Mouse (Mus musculus): ENCODE data around the gene Ntn5.

DNA sequence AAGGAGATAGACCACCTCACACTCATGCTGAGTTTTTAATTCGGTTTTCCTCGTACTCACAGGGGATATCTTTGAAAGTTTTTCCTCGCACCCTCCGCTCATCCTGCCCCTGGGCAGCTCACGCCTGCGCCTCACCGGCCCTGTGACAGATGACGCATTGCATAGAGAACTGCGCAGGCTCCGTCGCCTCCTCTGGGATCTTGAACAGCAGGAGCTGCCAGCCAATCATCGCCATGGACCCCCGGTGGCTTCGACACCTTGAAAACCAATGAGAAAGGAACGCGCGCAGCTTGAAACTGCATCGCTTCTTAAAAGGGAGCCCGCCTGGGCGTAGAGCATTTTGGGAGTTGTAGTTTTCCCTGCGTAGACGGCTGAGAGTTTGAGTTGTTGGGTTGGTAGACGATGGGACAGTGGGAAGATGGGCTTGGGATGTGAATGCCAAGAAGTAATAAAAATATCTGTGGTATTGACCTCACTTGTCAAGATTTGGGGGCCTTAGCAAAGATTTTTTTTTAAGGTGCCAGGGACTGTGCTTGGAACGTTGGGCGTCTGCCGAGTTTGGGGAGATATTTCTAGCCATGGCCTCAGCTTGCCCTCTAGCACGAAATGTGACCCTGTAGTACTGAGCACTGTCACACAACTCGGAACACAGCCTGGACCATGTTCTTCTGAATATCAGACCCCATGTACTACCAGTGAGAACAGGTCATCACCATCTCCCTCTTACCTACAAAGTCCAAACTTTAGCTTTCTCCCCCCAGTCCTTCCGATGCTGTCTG, 45.0 kb upstream of the Ntn5 start:
- peak; percentile 66 for TF ChIP-seq POLR2A (IDR thresholded peaks at IDR 0.05; ENCODE audit: insufficient read depth, low read depth, low read length)
- TF ChIP-seq EP300 (IDR thresholded peaks at IDR 0.05; ENCODE audit: insufficient read depth, low read depth, low read length), result no peak
- TF ChIP-seq CTCF (IDR thresholded peaks at IDR 0.05), result no peak
